Mouse (Mus musculus): ENCODE measurements around the gene Dcun1d4.

The Dcun1d4 gene

DNA sequence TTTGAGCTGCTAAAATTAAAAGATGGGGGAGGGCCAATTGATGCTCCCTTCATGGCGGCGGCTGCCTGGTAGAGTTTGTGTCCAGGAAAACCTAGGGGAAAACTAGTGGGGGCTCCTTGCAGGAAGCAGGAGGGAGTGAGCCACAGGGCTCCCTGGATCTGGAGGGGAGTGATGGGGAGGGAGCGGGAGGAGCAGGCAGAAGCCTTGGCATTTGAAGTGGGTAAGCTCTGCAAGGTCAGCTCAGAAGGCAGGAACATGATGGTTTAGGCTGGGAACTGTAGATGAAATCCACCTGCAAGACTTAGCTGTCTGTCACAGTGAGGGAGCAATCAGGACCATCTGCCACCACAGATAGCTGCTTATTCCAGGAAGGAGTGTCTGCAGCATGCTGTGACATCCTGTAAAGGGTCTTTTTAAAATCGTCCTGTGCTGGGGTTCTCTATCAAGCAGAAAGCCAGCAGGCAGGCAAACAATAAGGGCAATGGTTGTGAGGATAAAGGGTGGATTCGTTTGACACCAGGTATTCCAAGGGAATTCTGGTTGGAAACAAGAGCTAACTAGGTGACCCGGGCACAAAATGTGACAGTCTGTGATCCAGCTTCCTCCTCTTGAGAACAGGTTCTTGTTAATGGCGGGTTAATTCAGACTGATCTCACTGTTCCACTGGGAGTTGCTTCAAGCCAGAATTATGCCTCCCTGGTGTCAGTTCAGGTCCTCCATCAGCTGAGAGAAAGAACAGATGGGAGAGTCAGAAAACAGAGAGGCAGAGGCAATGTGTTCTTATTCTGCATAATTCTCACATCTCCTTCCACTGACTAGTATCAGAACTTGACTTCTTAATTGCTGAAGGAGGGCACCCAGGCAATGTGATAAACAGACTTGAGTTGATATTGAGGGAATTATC lies 104.7 kb downstream of the Dcun1d4 start:
- in situ Hi-C loops (cut with MboI; ENCODE audit: low sequenced_read_pairs), result no loop called here

DNA sequence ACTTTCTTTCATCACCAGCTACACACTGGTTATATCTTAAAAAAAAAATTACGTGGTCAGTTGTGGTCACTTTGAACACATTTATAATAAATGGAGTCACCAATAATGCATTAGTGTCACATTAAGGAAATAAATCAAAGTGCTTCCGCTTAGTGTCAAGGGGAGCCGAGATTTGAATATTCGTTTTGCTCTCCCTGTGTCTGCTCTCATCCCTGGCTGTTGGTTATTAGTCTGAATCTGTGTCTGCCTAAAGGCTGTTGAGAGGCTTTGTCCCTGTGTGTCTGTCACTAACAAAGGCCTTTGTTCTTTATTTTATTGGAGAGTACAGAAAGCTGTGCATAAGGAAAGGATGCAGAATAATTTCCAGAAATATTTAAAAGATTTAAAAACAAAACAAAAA lies 105.8 kb downstream of the Dcun1d4 start:
- in situ Hi-C loops (cut with MboI; ENCODE audit: low sequenced_read_pairs), result no loop called here

DNA sequence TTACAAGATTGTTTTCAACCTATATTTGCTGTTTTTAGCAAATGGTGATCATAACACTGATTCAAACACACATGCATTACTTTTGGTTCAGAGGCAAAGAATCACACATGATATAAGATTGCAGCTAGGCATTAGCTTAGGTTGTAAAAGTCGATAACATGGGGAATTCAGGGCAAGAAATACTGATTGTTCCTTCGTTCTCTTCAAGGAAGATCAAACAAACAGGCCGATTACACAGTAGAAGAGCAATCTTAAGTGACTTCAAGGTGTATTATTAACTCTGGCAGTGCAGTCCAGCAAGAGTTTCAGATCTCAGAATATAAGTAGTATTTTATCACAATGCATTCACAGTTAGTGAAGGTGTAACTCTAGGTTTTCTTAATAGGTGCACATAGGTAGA lies 106.3 kb downstream of the Dcun1d4 start:
- in situ Hi-C loops (cut with MboI; ENCODE audit: low sequenced_read_pairs), result no loop called here

DNA sequence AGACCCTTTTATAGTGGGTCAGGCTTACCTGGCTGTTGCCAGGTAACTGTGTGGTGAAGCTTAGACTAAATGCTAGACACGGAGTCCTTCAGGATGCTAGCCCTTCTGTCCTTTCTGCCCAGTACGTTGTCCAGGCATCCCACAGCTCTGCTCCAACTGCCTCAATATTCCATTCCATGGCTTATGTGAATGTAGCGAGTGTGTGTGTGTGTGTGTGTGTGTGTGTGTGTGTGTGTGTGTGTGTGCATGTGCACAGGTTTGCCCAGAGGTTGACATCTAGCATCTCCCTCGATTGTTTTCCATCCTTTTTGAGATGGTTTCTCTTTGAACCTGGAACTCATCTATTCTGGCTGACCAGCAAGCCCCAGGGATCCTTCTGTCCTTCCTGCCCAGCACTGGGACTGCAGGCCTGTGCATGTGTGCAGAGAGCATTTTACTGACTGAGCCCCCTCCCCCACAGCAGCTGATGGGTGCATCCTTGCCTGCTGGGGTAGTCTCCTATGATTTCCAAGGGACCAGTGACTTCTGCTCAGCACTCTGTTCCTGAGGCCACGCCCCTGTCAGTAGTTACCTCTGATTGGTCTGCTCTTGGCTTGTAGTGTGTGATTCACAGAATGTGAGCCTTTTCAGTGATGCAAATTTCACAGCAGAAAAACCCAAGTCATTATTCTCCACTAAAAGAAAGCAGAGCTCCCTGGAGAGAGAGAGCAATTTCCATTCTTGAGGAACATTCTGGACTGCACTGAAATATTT lies 118.3 kb downstream of the Dcun1d4 start:
- in situ Hi-C loops (cut with MboI; ENCODE audit: low sequenced_read_pairs), result no loop called here

DNA sequence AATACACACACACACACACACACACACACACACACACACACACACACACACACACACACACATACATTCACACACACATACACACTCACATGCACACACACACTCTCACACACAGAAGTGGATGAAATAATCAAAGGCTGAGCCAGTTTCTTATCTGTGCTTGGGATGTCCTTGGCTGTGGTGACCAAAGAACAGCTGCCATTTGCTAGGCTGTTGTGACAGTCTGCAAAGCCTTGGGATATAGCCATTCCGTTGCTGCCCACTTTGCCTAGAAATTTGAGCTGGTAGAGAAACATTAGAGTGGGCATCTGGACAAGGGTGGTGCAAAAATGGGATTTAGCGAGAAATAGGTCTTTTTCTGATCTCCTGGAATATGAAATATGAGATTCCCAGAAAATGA lies 119.2 kb downstream of the Dcun1d4 start:
- in situ Hi-C loops (cut with MboI; ENCODE audit: low sequenced_read_pairs), result no loop called here

DNA sequence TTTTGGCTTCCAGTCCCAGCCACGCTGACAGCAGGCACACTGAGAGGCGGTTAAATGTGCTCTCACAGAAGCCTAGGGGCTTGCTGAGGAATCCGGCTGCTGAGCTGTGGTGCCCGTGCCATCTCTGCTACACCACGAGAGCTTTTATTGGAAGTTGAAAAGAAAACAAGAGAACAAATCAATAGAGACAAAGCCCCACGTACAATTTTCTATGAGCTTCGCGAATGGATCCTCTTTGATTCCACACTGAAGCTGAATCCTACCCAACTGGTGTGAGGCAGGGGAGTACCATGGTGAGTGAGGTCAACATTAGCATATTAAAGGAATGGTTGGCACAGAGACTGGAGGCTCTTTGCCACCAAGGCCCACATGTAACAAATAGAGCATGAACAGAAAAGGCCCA lies 120.6 kb downstream of the Dcun1d4 start:
- in situ Hi-C loops (cut with MboI; ENCODE audit: low sequenced_read_pairs), result no loop called here

DNA sequence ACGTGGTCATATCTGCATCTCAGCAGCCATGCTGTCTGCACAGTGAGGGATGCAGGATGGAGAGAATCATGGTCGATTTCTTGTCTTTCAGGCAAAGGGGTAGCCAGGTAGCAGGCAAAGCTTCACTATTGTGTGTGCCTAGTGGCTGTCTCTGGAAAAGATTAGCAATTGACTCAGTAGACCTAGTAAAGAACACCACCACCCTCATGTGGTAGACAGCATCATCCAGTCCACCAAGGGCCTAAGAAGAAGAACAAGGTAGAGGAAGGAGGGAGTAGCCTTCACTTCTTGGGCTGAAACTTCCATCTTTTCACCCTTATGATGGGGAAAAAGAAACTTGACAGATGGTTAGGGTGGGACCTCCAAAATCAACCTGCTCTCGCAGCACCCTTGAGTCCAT lies 122.1 kb downstream of the Dcun1d4 start:
- in situ Hi-C loops (cut with MboI; ENCODE audit: low sequenced_read_pairs), result no loop called here

DNA sequence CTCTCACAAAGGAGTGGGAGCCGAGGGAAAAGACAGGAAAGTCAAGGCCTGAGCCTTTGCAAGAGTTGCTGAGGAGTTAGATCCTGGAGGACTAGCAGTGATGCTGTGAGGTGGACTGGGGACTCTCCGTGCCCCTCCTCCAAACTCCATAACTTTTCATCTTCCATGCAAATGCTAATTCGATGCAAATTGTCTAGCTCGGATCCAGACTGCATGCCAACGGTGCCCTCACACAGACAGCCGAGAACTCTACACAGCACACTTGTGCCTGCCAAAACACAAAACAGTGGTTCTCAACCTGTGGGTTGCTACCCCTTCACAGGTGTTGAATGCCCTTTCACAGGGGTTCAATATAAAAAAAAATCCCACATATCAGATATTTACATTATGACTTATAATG lies 123.7 kb downstream of the Dcun1d4 start:
- in situ Hi-C loops (cut with MboI; ENCODE audit: low sequenced_read_pairs), result no loop called here

DNA sequence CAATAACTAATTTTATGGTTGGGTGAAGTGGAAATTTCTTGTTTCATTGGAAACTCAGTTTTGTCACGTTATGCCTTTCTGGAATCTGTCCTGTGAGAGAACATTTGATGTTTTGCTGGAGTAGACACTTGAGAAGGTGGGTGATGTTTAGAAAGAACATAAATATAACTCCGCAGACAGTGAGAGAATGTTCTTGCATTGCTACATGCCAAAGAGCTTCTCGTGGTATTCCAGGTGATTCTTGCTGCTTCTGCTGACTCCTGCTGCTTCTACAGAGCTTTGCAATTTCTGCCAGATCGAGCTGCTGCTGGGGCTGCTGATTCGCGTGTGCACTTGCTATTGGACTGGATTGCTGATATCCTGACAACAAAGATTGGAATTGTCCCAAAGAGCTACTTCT lies 124.2 kb downstream of the Dcun1d4 start:
- in situ Hi-C loops (cut with MboI; ENCODE audit: low sequenced_read_pairs), result no loop called here
